ENCODE assay signal across 8 mouse cellular contexts in genomic region chr14:103098213-103098586, GRCm38 (mm10). TPM values are rescaled to one million over a fixed set of nuclear protein-coding genes. Genes with fewer than 3 reads are reported as not detected.
A peak's percentile ranks its signal among the peaks of the same experiment; 100 is the strongest.
DNase-seq lines count a peak whose midpoint lies in the region; ATAC-seq and TF ChIP-seq lines count a peak whose summit lies in the region.

No protein-coding gene starts in this region.

- H3K9ac ChIP-seq in liver, embryonic 13.5 days, result peak overlapping the region; percentile 99

- peak overlapping the region; percentile 72 for H3K4me2 ChIP-seq in liver, embryonic 13.5 days

- WGBS in thymus, adult 2 months, result 0% methylated on average over 2 of the region's 2 CpGs
- 3% methylated on average over 2 of the region's 2 CpGs for WGBS in liver, embryonic 13.5 days (ENCODE audit: insufficient replicate concordance)

- H3K27ac ChIP-seq in gastrocnemius, adult 2 months, result peak overlapping the region; percentile 100
- peak overlapping the region; percentile 9; the same call in 1 of the 2 replicates for H3K27ac ChIP-seq in thymus, adult 2 months (ENCODE audit: control insufficient read depth, insufficient read depth, low read length)
- H3K27ac ChIP-seq in liver, embryonic 13.5 days, result peak overlapping the region; percentile 99

- TF ChIP-seq CTCF in gastrocnemius, adult 2 months (IDR thresholded peaks at IDR 0.05), result no peak
- TF ChIP-seq CTCF in thymus, adult 2 months (IDR thresholded peaks at IDR 0.05; ENCODE audit: borderline replicate concordance, control insufficient read depth, extremely low read depth, insufficient read depth, low read length, poor library complexity), result no peak

- no peak for ATAC-seq in liver, embryonic 13.5 days (ENCODE audit: low read depth)
- ATAC-seq in megakaryocyte progenitor cell, adult 5-6 weeks (replicated peaks; ENCODE audit: poor library complexity), result no peak

- H3K4me3 ChIP-seq in gastrocnemius, adult 2 months, result peak overlapping the region; percentile 97
- peak overlapping the region; percentile 64 for H3K4me3 ChIP-seq in thymus, adult 2 months (ENCODE audit: control insufficient read depth, insufficient read depth, low read length)
- H3K4me3 ChIP-seq in liver, embryonic 13.5 days (replicated peaks), result peak overlapping the region; percentile 92

- DNase-seq in gastrocnemius, adult 2 months, result no peak
- DNase-seq in gastrocnemius, postnatal 14 days, result no peak
- no peak for DNase-seq in thymus, adult 2 months
- DNase-seq in thymus, postnatal 25 days, result no peak
- no peak for DNase-seq in liver, embryonic 13.5 days
- no peak for DNase-seq in layer of hippocampus, postnatal 36 days
- no peak for DNase-seq in ovary, postnatal 14 days (ENCODE audit: low spot score)

- intact Hi-C loops in gastrocnemius, adult 2 months (cut with DNase I), result no loop called here
- intact Hi-C loops in gastrocnemius, postnatal 14 days (cut with DNase I; ENCODE audit: low total_unique reads), result no loop called here

- H3K4me1 ChIP-seq in thymus, adult 2 months (replicated peaks; ENCODE audit: control insufficient read depth, insufficient read depth, low read length), result peaks cover 10% of the 10 kb centered on the region
- H3K4me1 ChIP-seq in liver, embryonic 13.5 days (replicated peaks), result peaks cover 50% of the 10 kb centered on the region

- TF ChIP-seq POLR2A in thymus, adult 2 months (IDR thresholded peaks at IDR 0.05; ENCODE audit: control insufficient read depth, extremely low read depth, insufficient read depth, low read length, poor library complexity), result no peak

- H3K36me3 ChIP-seq in thymus, adult 2 months (ENCODE audit: control insufficient read depth, insufficient read depth, low read length), result peaks cover 8% of the 10 kb centered on the region
- H3K36me3 ChIP-seq in liver, embryonic 13.5 days, result peaks cover 34% of the 10 kb centered on the region

- no peaks in the 10 kb centered on the region for H3K27me3 ChIP-seq in thymus, adult 2 months (ENCODE audit: control insufficient read depth, insufficient read depth, low read length)
- H3K27me3 ChIP-seq in liver, embryonic 13.5 days, result no peaks in the 10 kb centered on the region

- no peaks in the 10 kb centered on the region for H3K9me3 ChIP-seq in liver, embryonic 13.5 days (replicated peaks)

RNA-seq across cellular contexts. Expression of gene Fbxl3, which starts 1.2 kb away (rescaled TPM):
- total RNA-seq in gastrocnemius, adult 2 months (2021), result 10 to 100 TPM; 54.1 to 54.3 TPM
- 10 to 100 TPM; 33.7 to 39.5 TPM for total RNA-seq in gastrocnemius, postnatal 14 days (2021)
- 105 and 113 TPM in 2 replicates for polyA plus RNA-seq in thymus, adult 2 months (2012; rRNA removed)
- polyA plus RNA-seq in liver, embryonic 13.5 days (2015; fragmentation: Nextera tagmentation; extraction: Ambion mirVana), result 10.5 and 13.9 TPM in 2 replicates
- total RNA-seq in megakaryocyte progenitor cell, adult 5-6 weeks (2015), result 25.7 and 28.7 TPM in 2 replicates
- 40.6 and 46.9 TPM in 2 replicates for total RNA-seq in megakaryocyte progenitor cell, adult 5-6 weeks (2017)
- total RNA-seq in layer of hippocampus, postnatal 36 days (2021), result 100 to 1,000 TPM in 1 of 2 experiments, 10 to 100 TPM in 1; 96.2 to 100 TPM

RNA-seq across cellular contexts. Expression of gene Cln5, which starts 28.2 kb away (rescaled TPM):
- total RNA-seq in gastrocnemius, adult 2 months (2021), result 10 to 100 TPM; 12.6 to 14.4 TPM
- total RNA-seq in gastrocnemius, postnatal 14 days (2021), result 1 to 10 TPM; 7.2 to 8.2 TPM
- 21.6 and 23.4 TPM in 2 replicates for polyA plus RNA-seq in thymus, adult 2 months (2012; rRNA removed)
- polyA plus RNA-seq in liver, embryonic 13.5 days (2015; fragmentation: Nextera tagmentation; extraction: Ambion mirVana), result 20.9 and 25.2 TPM in 2 replicates
- 43.9 and 46.8 TPM in 2 replicates for total RNA-seq in megakaryocyte progenitor cell, adult 5-6 weeks (2015)
- total RNA-seq in megakaryocyte progenitor cell, adult 5-6 weeks (2017), result 36.8 and 39.2 TPM in 2 replicates
- total RNA-seq in layer of hippocampus, postnatal 36 days (2021), result 10 to 100 TPM in 1 of 2 experiments, 1 to 10 TPM in 1; 9.6 to 10.6 TPM

RNA-seq across cellular contexts. Expression of gene Acod1, which starts 51.4 kb away (rescaled TPM):
- not detected for total RNA-seq in gastrocnemius, adult 2 months (2021)
- total RNA-seq in gastrocnemius, postnatal 14 days (2021), result not detected
- polyA plus RNA-seq in thymus, adult 2 months (2012; rRNA removed), result 0.55 and 0.86 TPM in 2 replicates
- polyA plus RNA-seq in liver, embryonic 13.5 days (2015; fragmentation: Nextera tagmentation; extraction: Ambion mirVana), result 0.09 and 0.12 TPM in 2 replicates
- 0.07 and 0.20 TPM in 2 replicates for total RNA-seq in megakaryocyte progenitor cell, adult 5-6 weeks (2015)
- 0.27 and 0.46 TPM in 2 replicates for total RNA-seq in megakaryocyte progenitor cell, adult 5-6 weeks (2017)
- total RNA-seq in layer of hippocampus, postnatal 36 days (2021), result not detected

Comparison
In these comparisons a context has a peak if more than half of its experiments do, and no peak if none do; other contexts are left out.
1. H3K27ac ChIP-seq: peak in every context shown above with its lines; median percentile 100 in gastrocnemius, adult 2 months; 99 in liver, embryonic 13.5 days; 9 in thymus, adult 2 months.